Mouse (Mus musculus) ovary, postnatal 14 days (tissue): ENCODE measurements around the gene Ifi47.
A peak's percentile ranks its signal among the peaks of the same experiment; 100 is the strongest.

ENCODE experiments used
- DNase-seq: peaks from one replicate; pipeline ENCODE4 v3.0.0; 2022; ENCODE audit warnings: low spot score

The Ifi47 gene

GRCm38 (mm10) chr11:49089735-49090507 is 13.5 kb downstream of the Ifi47 start:
- no peak for DNase-seq

GRCm38 (mm10) chr11:49090551-49090950 is 14.2 kb downstream of the Ifi47 start:
- DNase-seq = no peak

GRCm38 (mm10) chr11:49091171-49091570 is 14.8 kb downstream of the Ifi47 start:
- DNase-seq = no peak

- no peak for DNase-seq
Measured at GRCm38 (mm10) chr11:49092053-49092586, 15.7 kb downstream of the Ifi47 start.

GRCm38 (mm10) chr11:49092786-49093185 is 16.4 kb downstream of the Ifi47 start:
- DNase-seq = no peak

GRCm38 (mm10) chr11:49093861-49094660 is 17.7 kb downstream of the Ifi47 start:
- DNase-seq = no peak

- no peak for DNase-seq
Measured at GRCm38 (mm10) chr11:49095367-49095766, 19.0 kb downstream of the Ifi47 start.

GRCm38 (mm10) chr11:49100409-49100808 is 24.0 kb downstream of the Ifi47 start:
- DNase-seq = no peak

- DNase-seq = no peak
Measured at GRCm38 (mm10) chr11:49101500-49101899, 25.1 kb downstream of the Ifi47 start.

- peak; percentile 84 for DNase-seq
Measured at GRCm38 (mm10) chr11:49103047-49103693, 26.8 kb downstream of the Ifi47 start.

GRCm38 (mm10) chr11:49105752-49106151 is 29.4 kb downstream of the Ifi47 start:
- no peak for DNase-seq

- DNase-seq = no peak
Measured at GRCm38 (mm10) chr11:49107650-49108537, 31.5 kb downstream of the Ifi47 start.

GRCm38 (mm10) chr11:49108833-49109232 is 32.4 kb downstream of the Ifi47 start:
- DNase-seq = no peak

- DNase-seq = no peak
Measured at GRCm38 (mm10) chr11:49111000-49111399, 34.6 kb downstream of the Ifi47 start.

GRCm38 (mm10) chr11:49112624-49113219 is 36.3 kb downstream of the Ifi47 start:
- DNase-seq = no peak

- no peak for DNase-seq
Measured at GRCm38 (mm10) chr11:49114158-49114557, 37.8 kb downstream of the Ifi47 start.

GRCm38 (mm10) chr11:49114774-49115173 is 38.4 kb downstream of the Ifi47 start, which contains the start of gene Olfr1396:
Gene Olfr1396 (minus strand): TSS chr11:49114874.
- no peak for DNase-seq

- DNase-seq = no peak
Measured at GRCm38 (mm10) chr11:49119635-49120034, 43.2 kb downstream of the Ifi47 start.

- no peak for DNase-seq
Measured at GRCm38 (mm10) chr11:49124169-49124568, 47.8 kb downstream of the Ifi47 start.

GRCm38 (mm10) chr11:49141974-49142373 is 65.6 kb downstream of the Ifi47 start, which contains the start of gene Olfr1395:
Gene Olfr1395 (plus strand): TSS chr11:49142274.
- DNase-seq = no peak
